Mouse (Mus musculus) liver, postnatal 0 days (tissue): ENCODE measurements around the gene Ddx23. TPM values are rescaled to one million over a fixed set of nuclear protein-coding genes. Genes with fewer than 3 reads are reported as not detected.

Experiments used
- ATAC-seq: fragments of 200-750 bp; cut with Nextera tagmentation; 2 replicates; pipeline ENCODE4 v1.8.0; 2017; ENCODE audit warnings: mild to moderate bottlenecking, moderate library complexity
- DNase-seq: peaks from one replicate; pipeline ENCODE4 v3.0.0-alpha.2; 2016
- H3K27ac ChIP-seq: fragments of 300-500 bp; sonication (generic); 2 replicates; pipeline ENCODE4 v1.5.1; 2014; ENCODE audit warnings: antibody characterized with exemption, moderate library complexity, mild to moderate bottlenecking, low read depth
- H3K27me3 ChIP-seq: fragments of 300-500 bp; sonication (generic); 2 replicates; pipeline ENCODE4 v1.6.1; 2014; ENCODE audit warnings: low read length, control low read depth, mixed read lengths; ENCODE audit not compliant: insufficient read depth
- H3K36me3 ChIP-seq: fragments of 300-500 bp; sonication (generic); replicated peaks from 2 replicates; pipeline ENCODE4 v1.6.1; 2014; ENCODE audit warnings: mild to moderate bottlenecking, control low read depth, low read length, moderate library complexity, mixed read lengths; ENCODE audit not compliant: insufficient read depth
- H3K4me1 ChIP-seq: fragments of 300-500 bp; sonication (generic); 2 replicates; pipeline ENCODE4 v1.6.1; 2014; ENCODE audit warnings: antibody characterized with exemption, mild to moderate bottlenecking, control low read depth; ENCODE audit not compliant: insufficient read depth
- H3K4me2 ChIP-seq: fragments of 300-500 bp; sonication (generic); 2 replicates; pipeline ENCODE4 v1.6.1; 2014; ENCODE audit warnings: low read depth, mild to moderate bottlenecking, low read length, moderate library complexity, mixed read lengths
- H3K4me3 ChIP-seq: fragments of 300-500 bp; sonication (generic); 2 replicates; pipeline ENCODE4 v1.5.1; 2014; ENCODE audit warnings: low read depth, low read length
- H3K9ac ChIP-seq: fragments of 300-500 bp; sonication (generic); replicated peaks from 2 replicates; pipeline ENCODE4 v1.6.1; 2014; ENCODE audit warnings: mild to moderate bottlenecking, moderate library complexity
- H3K9me3 ChIP-seq: fragments of 300-500 bp; sonication (generic); 2 replicates; pipeline ENCODE4 v1.6.1; 2016; ENCODE audit warnings: mild to moderate bottlenecking, control low read depth, low read length, mixed read lengths
- CTCF ChIP-seq: sonication (generic); IDR thresholded peaks from 2 replicates; pipeline ENCODE4 v1.5.1; 2016; ENCODE audit warnings: antibody characterized with exemption, low read depth
- EP300 ChIP-seq: IDR thresholded peaks from 2 replicates; pipeline ENCODE4 v1.6.1; 2016; ENCODE audit warnings: antibody characterized with exemption, low read depth, mild to moderate bottlenecking
- WGBS: fragments of 180-500 bp; shearing (Covaris S2); extraction: QIAGEN DNeasy Blood & Tissue Kit; methylation state at CpG from one replicate; pipeline ENCODE4 v1.1.7; 2014; ENCODE audit not compliant: insufficient replicate concordance; 5-methylcytosine and 5-hydroxymethylcytosine counted together
- polyA plus RNA-seq: library from polyadenylated mRNA; unstranded; fragments of >200 nt; fragmentation: Nextera tagmentation; extraction: Ambion mirVana; gene quantifications from 2 replicates; pipeline ENCODE4 v1.2.1, GENCODE M21; 2015

The Ddx23 gene
- polyA plus RNA-seq, 1 experiment from 2014 or later: 9.2 TPM

- no peak overlapping the region for H3K4me2 ChIP-seq
- no peak for TF ChIP-seq EP300
- DNase-seq (no peak), ATAC-seq (no peak)
- no peaks in the 10 kb centered on the region for H3K9me3 ChIP-seq
- H3K27me3 ChIP-seq: peaks cover 44% of the 10 kb centered on the region
- no peak overlapping the region for H3K27ac ChIP-seq
- H3K36me3 ChIP-seq: no peaks in the 10 kb centered on the region
- no peak overlapping the region for H3K9ac ChIP-seq
- no peak overlapping the region for H3K4me3 ChIP-seq
- no peaks in the 10 kb centered on the region; the same call in 1 of the 2 replicates for H3K4me1 ChIP-seq
- 60% methylated on average over 5 of the region's 5 CpGs for WGBS
Measured at GRCm38 (mm10) chr15:98623361-98623821, 39.3 kb downstream of the Ddx23 start.

- Histone ChIP-seq H3K4me1 (no peaks in the 10 kb centered on the region), H3K27ac (no peak overlapping the region), H3K9ac (no peak overlapping the region), H3K9me3 (no peaks in the 10 kb centered on the region), H3K36me3 (no peaks in the 10 kb centered on the region), H3K27me3 (peaks cover 41% of the 10 kb centered on the region), H3K4me2 (no peak overlapping the region), H3K4me3 (no peak overlapping the region)
- no peak for DNase-seq
- ATAC-seq: no peak
- TF ChIP-seq EP300 (no peak), CTCF (no peak)
- 32% methylated on average over 6 of the region's 6 CpGs for WGBS
Measured at GRCm38 (mm10) chr15:98622721-98623120, 40.0 kb downstream of the Ddx23 start.

- Histone ChIP-seq H3K27ac (no peak overlapping the region), H3K27me3 (peaks cover 39% of the 10 kb centered on the region), H3K4me3 (no peak overlapping the region), H3K9ac (no peak overlapping the region), H3K36me3 (no peaks in the 10 kb centered on the region), H3K4me2 (no peak overlapping the region), H3K9me3 (no peaks in the 10 kb centered on the region), H3K4me1 (no peaks in the 10 kb centered on the region; the same call in 1 of the 2 replicates)
- ATAC-seq (no peak), DNase-seq (no peak)
- TF ChIP-seq EP300 (no peak), CTCF (no peak)
- 9% methylated on average over 7 of the region's 7 CpGs for WGBS
Measured at GRCm38 (mm10) chr15:98622199-98622598, 40.5 kb downstream of the Ddx23 start.

DNA sequence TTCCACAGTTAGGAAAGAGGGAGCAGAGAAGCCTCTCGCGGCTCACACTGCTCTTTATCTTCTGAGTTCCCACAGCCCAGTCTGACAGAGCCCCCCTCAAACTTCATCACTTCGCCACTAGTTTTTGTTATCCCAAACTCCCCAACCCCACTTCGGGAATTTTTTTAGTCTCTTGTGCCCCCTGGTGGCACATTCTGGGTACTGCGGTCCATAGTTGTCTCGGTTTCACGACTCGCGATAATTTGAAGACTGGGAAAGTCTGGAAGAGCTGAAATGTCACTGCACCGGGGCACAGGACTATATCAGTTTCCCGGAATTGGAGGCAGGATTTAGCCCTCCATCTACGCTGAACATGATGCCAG lies 45.5 kb downstream of the Ddx23 start:
- no peak overlapping the region for H3K27ac ChIP-seq
- 0 out of 2 replicates have a peak overlapping the region, but pooled peaks have one; percentile 17 for H3K4me3 ChIP-seq
- WGBS: 1% methylated on average over 12 of the region's 12 CpGs
- DNase-seq (peak; percentile 85), ATAC-seq (peak; percentile 73)
- no peaks in the 10 kb centered on the region for H3K36me3 ChIP-seq
- peaks cover 9% of the 10 kb centered on the region; the same call in 1 of the 2 replicates for H3K27me3 ChIP-seq
- peak; percentile 93 for TF ChIP-seq CTCF
- no peak for TF ChIP-seq EP300
- H3K9ac ChIP-seq: peak overlapping the region; percentile 34; the same call in 1 of the 2 replicates
- peak overlapping the region; percentile 44 for H3K4me2 ChIP-seq
- H3K9me3 ChIP-seq: no peaks in the 10 kb centered on the region
- H3K4me1 ChIP-seq: peaks cover 4% of the 10 kb centered on the region

DNA sequence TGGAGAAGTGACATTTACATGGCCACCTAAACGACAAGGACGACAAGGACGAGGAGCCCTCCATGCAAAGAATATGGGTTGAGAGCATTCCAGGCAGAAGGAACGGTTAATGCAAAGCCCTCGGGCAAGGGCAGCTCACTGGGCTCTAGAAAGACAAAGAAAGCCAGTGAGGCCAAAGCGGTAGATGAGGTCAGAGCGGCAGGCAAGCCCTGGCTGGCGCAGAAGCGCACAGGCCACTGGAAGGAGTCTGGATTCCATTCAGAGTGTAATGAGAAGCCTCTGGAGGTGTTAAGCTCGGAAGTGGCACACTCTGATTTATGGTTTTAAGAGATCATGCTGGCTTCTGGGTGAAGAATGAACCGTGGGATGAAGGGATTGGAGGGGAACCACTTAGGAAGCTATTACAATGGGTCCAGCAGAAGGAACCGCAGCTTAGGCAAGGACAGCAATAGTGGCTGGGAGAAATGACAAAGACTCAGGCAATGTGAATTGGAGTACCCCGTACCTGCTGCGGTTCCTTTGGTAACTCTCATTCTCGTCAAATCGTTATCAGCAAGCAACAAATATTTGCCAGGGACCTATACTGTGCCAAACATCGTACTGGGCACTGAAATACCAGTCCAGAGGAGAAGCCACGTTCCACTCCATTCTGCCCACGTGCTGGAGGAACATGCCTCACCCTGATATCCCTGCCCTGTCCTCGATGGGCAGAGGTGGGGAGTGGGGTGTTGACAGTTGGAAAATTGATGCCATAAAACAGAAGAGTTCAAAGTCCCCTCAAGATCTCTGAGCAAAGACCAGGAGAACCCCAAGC lies 46.1 kb downstream of the Ddx23 start:
- Histone ChIP-seq H3K36me3 (no peaks in the 10 kb centered on the region), H3K4me1 (peaks cover 4% of the 10 kb centered on the region), H3K9ac (peak overlapping the region; percentile 34; the same call in 1 of the 2 replicates), H3K4me2 (peak overlapping the region; percentile 44), H3K27ac (no peak overlapping the region), H3K27me3 (peaks cover 7% of the 10 kb centered on the region; the same call in 1 of the 2 replicates), H3K9me3 (no peaks in the 10 kb centered on the region), H3K4me3 (0 out of 2 replicates have a peak overlapping the region, but pooled peaks have one; percentile 17)
- TF ChIP-seq CTCF (no peak), EP300 (no peak)
- ATAC-seq: peak; percentile 66
- DNase-seq: no peak
- 52% methylated on average over 20 of the region's 20 CpGs for WGBS

DNA sequence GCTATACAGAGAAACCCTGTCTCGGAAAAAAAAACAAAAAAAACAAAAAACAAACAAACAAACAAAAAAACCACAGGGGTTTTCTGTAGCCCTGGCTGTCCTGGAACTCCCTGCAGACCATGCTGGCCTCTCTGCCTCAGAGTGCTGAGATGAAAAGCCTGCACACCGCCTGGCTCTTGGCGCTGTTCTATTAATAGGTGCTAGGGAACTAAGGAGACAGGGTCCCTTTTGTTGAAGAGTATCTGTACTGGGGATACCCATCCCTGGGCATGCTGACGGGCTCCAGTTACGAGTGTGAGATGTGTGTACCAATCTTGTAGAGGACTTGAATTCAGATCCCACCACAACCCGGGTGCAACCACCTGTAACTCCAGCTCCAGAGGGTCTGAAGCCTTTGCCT lies 46.9 kb downstream of the Ddx23 start:
- Histone ChIP-seq H3K4me3 (no peak overlapping the region), H3K36me3 (no peaks in the 10 kb centered on the region), H3K4me2 (no peak overlapping the region), H3K4me1 (peaks cover 4% of the 10 kb centered on the region), H3K9me3 (no peaks in the 10 kb centered on the region), H3K27me3 (peaks cover 7% of the 10 kb centered on the region; the same call in 1 of the 2 replicates), H3K27ac (no peak overlapping the region), H3K9ac (no peak overlapping the region)
- WGBS: 74% methylated on average over 6 of the region's 6 CpGs
- ATAC-seq (no peak), DNase-seq (no peak)
- no peak for TF ChIP-seq CTCF
- TF ChIP-seq EP300: no peak
